Mouse (Mus musculus): ENCODE measurements at regions not wholly inside any gene's neighbourhood (a gene's known extent, or its start where the extent isn't known, plus 50 kb on each side); places are given as distances from the start of the nearest gene placed in this dataset.
A peak's percentile ranks its signal among the peaks of the same experiment; 100 is the strongest.

DNA sequence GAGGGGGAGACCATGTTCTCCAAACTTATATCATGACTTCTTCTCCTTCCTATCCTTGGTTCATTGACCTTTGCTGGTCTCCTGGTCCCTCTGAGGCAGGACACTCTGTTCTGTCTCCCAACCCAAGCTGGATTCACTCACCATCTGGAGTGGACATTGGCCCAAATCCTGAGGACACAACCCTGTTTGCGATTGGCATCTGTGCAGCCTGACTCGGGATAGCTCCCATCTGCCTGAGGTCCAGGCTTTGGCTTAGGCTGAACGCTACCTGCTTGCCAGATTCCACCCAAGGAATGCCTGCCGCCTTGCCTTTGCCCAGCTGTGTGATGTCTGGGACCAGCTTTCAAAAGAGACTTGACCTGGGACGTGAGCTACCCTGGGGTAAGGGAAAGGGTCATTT lies 161.2 kb upstream of the Ubl3 start:
- no peak for TF ChIP-seq POLR2A (IDR thresholded peaks at IDR 0.05; ENCODE audit: control insufficient read depth, extremely low read depth, insufficient read depth, low read length, poor library complexity)
- TF ChIP-seq CTCF (IDR thresholded peaks at IDR 0.05; ENCODE audit: borderline replicate concordance, control insufficient read depth, extremely low read depth, insufficient read depth, low read length, poor library complexity): no peak
- 96% methylated on average over 5 of the region's 5 CpGs for WGBS
- Histone ChIP-seq H3K4me1 (replicated peaks; ENCODE audit: control insufficient read depth, insufficient read depth, low read length) (peaks cover 12% of the 10 kb centered on the region), H3K36me3 (ENCODE audit: control insufficient read depth, insufficient read depth, low read length) (no peaks in the 10 kb centered on the region), H3K27me3 (ENCODE audit: control insufficient read depth, insufficient read depth, low read length) (no peaks in the 10 kb centered on the region), H3K27ac (ENCODE audit: control insufficient read depth, insufficient read depth, low read length) (no peak overlapping the region), H3K4me3 (ENCODE audit: control insufficient read depth, insufficient read depth, low read length) (no peak overlapping the region)
- DNase-seq: no peak

DNA sequence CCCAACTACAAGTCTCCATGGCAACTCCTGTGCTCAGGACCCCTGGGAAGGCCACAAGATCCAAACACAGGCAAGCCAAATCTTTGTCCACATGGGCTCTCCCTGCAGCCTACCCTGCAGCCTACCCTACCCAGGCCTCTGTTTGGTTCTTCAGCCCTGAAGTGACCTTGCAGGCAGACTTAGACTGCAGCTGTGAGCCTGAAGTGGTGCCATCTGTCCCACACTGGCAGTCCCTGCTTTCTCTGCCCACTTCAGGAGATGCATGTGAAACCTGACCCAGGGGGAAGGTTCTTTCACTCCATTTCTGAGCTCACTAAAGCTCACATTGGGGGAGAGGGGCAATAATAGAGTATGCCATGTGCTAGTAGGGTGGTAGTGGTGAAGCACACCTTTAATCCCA lies 160.4 kb upstream of the Ubl3 start:
- TF ChIP-seq CTCF (IDR thresholded peaks at IDR 0.05; ENCODE audit: borderline replicate concordance, control insufficient read depth, extremely low read depth, insufficient read depth, low read length, poor library complexity): no peak
- TF ChIP-seq POLR2A (IDR thresholded peaks at IDR 0.05; ENCODE audit: control insufficient read depth, extremely low read depth, insufficient read depth, low read length, poor library complexity): no peak
- Histone ChIP-seq H3K27me3 (ENCODE audit: control insufficient read depth, insufficient read depth, low read length) (no peaks in the 10 kb centered on the region), H3K36me3 (ENCODE audit: control insufficient read depth, insufficient read depth, low read length) (no peaks in the 10 kb centered on the region), H3K27ac (ENCODE audit: control insufficient read depth, insufficient read depth, low read length) (no peak overlapping the region), H3K4me3 (ENCODE audit: control insufficient read depth, insufficient read depth, low read length) (no peak overlapping the region), H3K4me1 (replicated peaks; ENCODE audit: control insufficient read depth, insufficient read depth, low read length) (peaks cover 19% of the 10 kb centered on the region)
- DNase-seq: no peak

DNA sequence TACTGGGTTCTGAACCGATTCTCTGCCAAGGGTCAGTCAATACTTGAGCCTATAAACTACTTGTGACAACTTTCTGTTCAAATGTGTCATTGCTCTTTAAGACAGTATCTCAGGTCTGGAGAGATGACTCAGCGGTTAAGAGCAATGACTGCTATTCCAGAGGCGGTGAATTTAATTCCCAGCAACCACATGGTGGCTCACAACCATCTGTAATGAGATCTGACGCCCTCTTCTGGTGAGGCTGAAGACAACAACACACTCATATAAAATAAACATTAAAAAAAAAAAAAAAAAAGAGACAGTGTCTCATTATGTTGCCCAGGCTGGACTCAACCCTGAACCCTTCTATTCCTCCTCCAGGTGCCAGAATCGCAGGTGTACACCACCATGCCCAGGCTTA lies 159.0 kb upstream of the Ubl3 start:
- no peaks in the 10 kb centered on the region for H3K36me3 ChIP-seq (ENCODE audit: control insufficient read depth, insufficient read depth, low read length)
- H3K4me1 ChIP-seq (replicated peaks; ENCODE audit: control insufficient read depth, insufficient read depth, low read length): peaks cover 19% of the 10 kb centered on the region
- no peak overlapping the region for H3K27ac ChIP-seq (ENCODE audit: control insufficient read depth, insufficient read depth, low read length)
- DNase-seq: no peak
- TF ChIP-seq CTCF (IDR thresholded peaks at IDR 0.05; ENCODE audit: borderline replicate concordance, control insufficient read depth, extremely low read depth, insufficient read depth, low read length, poor library complexity): no peak
- TF ChIP-seq POLR2A (IDR thresholded peaks at IDR 0.05; ENCODE audit: control insufficient read depth, extremely low read depth, insufficient read depth, low read length, poor library complexity): no peak
- H3K27me3 ChIP-seq (ENCODE audit: control insufficient read depth, insufficient read depth, low read length): no peaks in the 10 kb centered on the region
- 86% methylated on average over 5 of the region's 5 CpGs for WGBS
- H3K4me3 ChIP-seq (ENCODE audit: control insufficient read depth, insufficient read depth, low read length): no peak overlapping the region

DNA sequence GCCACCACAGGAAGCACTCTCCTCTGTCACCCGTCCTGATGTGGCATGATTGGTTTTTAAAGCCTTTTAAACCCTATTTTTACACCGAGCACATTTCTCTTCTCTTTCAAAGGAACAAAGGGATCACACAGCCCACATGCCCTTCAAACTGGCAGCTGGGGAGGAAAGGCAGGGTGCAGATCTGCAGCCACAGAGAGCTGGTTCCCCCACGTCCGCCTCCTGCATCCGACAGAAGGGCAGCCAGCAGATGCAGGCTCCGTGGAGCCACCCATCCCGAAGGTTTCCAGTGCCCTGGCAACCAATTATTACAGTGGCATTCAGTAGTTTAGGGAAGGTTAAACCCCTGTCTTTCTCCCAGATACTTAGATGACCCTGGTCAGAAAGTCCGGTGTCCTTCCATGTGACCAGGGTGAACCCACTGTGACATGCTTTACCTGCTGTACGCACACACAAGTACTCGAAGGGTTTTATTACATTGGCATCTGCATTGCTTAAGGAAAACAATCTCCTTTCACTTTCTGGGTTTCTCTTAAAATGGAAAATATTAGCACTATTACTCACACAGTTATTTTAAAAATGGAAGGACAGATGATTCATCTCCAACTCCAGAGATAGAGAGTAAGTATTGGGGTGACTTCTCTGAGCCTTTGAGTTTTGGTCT lies 156.7 kb upstream of the Ubl3 start:
- Histone ChIP-seq H3K27me3 (ENCODE audit: control insufficient read depth, insufficient read depth, low read length) (no peaks in the 10 kb centered on the region), H3K27ac (ENCODE audit: control insufficient read depth, insufficient read depth, low read length) (no peak overlapping the region), H3K4me3 (ENCODE audit: control insufficient read depth, insufficient read depth, low read length) (no peak overlapping the region), H3K4me1 (replicated peaks; ENCODE audit: control insufficient read depth, insufficient read depth, low read length) (peaks cover 19% of the 10 kb centered on the region), H3K36me3 (ENCODE audit: control insufficient read depth, insufficient read depth, low read length) (no peaks in the 10 kb centered on the region)
- DNase-seq: peak; percentile 66
- WGBS: 14% methylated on average over 10 of the region's 10 CpGs
- TF ChIP-seq POLR2A (IDR thresholded peaks at IDR 0.05; ENCODE audit: control insufficient read depth, extremely low read depth, insufficient read depth, low read length, poor library complexity) (no peak), CTCF (IDR thresholded peaks at IDR 0.05; ENCODE audit: borderline replicate concordance, control insufficient read depth, extremely low read depth, insufficient read depth, low read length, poor library complexity) (no peak)

DNA sequence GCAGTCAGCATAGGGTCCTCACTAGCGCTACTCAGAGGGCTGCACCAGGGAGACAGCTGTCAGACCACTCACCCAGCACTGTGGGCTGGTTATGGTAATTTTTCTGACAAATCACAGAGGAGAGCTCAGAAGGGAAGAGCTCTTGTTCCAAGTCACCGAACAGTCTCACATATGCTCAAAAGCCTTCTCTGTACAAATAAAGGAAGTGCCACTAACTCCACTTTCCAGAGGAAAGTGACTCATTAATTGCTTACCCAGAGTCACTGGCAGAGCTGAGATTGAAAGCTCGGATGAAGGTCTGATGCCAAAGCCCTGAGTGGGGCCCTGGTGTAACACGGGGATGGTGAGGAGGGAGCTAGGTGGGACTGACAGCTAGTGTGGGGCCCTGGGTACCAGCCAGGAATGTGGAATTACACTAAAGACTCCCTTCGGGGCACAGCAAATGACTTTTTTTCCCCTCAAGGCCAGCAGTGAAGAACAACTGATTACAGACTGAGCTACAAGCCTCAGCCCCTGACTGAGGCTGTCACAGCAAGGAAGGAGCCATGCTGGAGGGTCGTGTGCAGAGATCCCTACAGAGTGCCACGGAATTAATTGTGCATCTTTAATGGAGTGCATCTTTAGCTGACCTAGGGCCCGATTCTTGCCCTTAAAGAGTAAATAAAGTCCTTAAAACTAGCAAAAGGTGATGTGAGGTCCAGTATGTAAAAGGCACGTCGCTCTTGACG lies 155.6 kb upstream of the Ubl3 start:
- TF ChIP-seq CTCF (IDR thresholded peaks at IDR 0.05; ENCODE audit: borderline replicate concordance, control insufficient read depth, extremely low read depth, insufficient read depth, low read length, poor library complexity): no peak
- no peak for TF ChIP-seq POLR2A (IDR thresholded peaks at IDR 0.05; ENCODE audit: control insufficient read depth, extremely low read depth, insufficient read depth, low read length, poor library complexity)
- Histone ChIP-seq H3K27me3 (ENCODE audit: control insufficient read depth, insufficient read depth, low read length) (no peaks in the 10 kb centered on the region), H3K27ac (ENCODE audit: control insufficient read depth, insufficient read depth, low read length) (no peak overlapping the region), H3K4me1 (replicated peaks; ENCODE audit: control insufficient read depth, insufficient read depth, low read length) (peaks cover 19% of the 10 kb centered on the region), H3K4me3 (ENCODE audit: control insufficient read depth, insufficient read depth, low read length) (no peak overlapping the region), H3K36me3 (ENCODE audit: control insufficient read depth, insufficient read depth, low read length) (no peaks in the 10 kb centered on the region)
- no peak for DNase-seq
- 26% methylated on average over 11 of the region's 11 CpGs for WGBS

DNA sequence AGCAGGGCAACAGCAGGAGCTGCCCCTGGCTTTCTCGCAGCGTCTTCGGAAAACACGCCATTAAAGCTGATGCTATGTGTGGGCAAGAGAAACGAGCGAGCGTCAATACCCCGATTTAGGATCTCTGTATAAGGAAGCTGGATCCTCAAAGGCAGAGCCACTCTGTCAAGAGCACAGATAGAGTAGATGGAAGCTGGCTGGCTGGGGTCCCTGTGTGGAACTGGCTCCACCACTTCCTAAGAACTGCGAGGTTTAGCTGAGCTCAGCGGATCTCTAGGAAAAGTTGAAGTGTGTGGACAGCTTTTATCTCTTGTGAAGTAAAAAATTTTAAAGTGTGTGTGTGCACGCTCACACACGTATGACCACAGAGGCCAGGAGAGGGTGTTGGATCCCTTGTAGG lies 154.7 kb upstream of the Ubl3 start:
- 92% methylated on average over 12 of the region's 12 CpGs for WGBS
- Histone ChIP-seq H3K27me3 (ENCODE audit: control insufficient read depth, insufficient read depth, low read length) (no peaks in the 10 kb centered on the region), H3K4me1 (replicated peaks; ENCODE audit: control insufficient read depth, insufficient read depth, low read length) (peaks cover 19% of the 10 kb centered on the region), H3K36me3 (ENCODE audit: control insufficient read depth, insufficient read depth, low read length) (no peaks in the 10 kb centered on the region), H3K4me3 (ENCODE audit: control insufficient read depth, insufficient read depth, low read length) (no peak overlapping the region), H3K27ac (ENCODE audit: control insufficient read depth, insufficient read depth, low read length) (no peak overlapping the region)
- TF ChIP-seq CTCF (IDR thresholded peaks at IDR 0.05; ENCODE audit: borderline replicate concordance, control insufficient read depth, extremely low read depth, insufficient read depth, low read length, poor library complexity) (no peak), POLR2A (IDR thresholded peaks at IDR 0.05; ENCODE audit: control insufficient read depth, extremely low read depth, insufficient read depth, low read length, poor library complexity) (no peak)
- no peak for DNase-seq

Measured in thymus, adult 2 months (tissue).